Mouse (Mus musculus) bone marrow, adult 2 months (tissue): ENCODE results near the gene Mprip. TPM values are rescaled to one million over a fixed set of nuclear protein-coding genes. Genes with fewer than 3 reads are reported as not detected.

Experiments
- H3K27ac ChIP-seq: fragments of 200-500 bp; 2 replicates; pipeline ENCODE4 v1.5.1; 2012; ENCODE audit warnings: low read depth, mild to moderate bottlenecking, control low read depth, inconsistent platforms, low read length; ENCODE audit not compliant: control insufficient read depth, poor library complexity, insufficient read depth
- H3K4me1 ChIP-seq: fragments of 200-500 bp; 2 replicates; pipeline ENCODE4 v1.6.1; 2011; ENCODE audit warnings: low read length; ENCODE audit not compliant: control insufficient read depth, insufficient read depth
- H3K4me3 ChIP-seq: fragments of 200-500 bp; replicated peaks from 2 replicates; pipeline ENCODE3; 2011; ENCODE audit warnings: mild to moderate bottlenecking, low read depth, low read length, control low read depth; ENCODE audit not compliant: control insufficient read depth
- CTCF ChIP-seq: fragments of 200-500 bp; IDR thresholded peaks from 2 replicates; pipeline ENCODE4 v1.5.1; 2011; ENCODE audit warnings: low read length, control low read depth; ENCODE audit not compliant: control insufficient read depth, insufficient read depth
- POLR2A ChIP-seq: fragments of 200-500 bp; IDR thresholded peaks from 2 replicates; pipeline ENCODE4 v1.6.1; 2011; ENCODE audit warnings: low read depth, mild to moderate bottlenecking, control low read depth, low read length, borderline replicate concordance; ENCODE audit not compliant: control insufficient read depth
- WGBS: fragments of 180-500 bp; shearing (Covaris S2); methylation state at CpG from one replicate; pipeline ENCODE4 v1.1.7; 2018; 5-methylcytosine and 5-hydroxymethylcytosine counted together
- polyA plus RNA-seq: library from polyadenylated mRNA; stranded (reverse); fragments of >200 nt; gene quantifications from 2 replicates; pipeline ENCODE4 v1.2.4, GENCODE M21; 2011; ENCODE audit warnings: low replicate concordance; ENCODE audit not compliant: missing spikeins, insufficient read depth, insufficient read length

Gene Mprip
- polyA plus RNA-seq, 1 experiment: 41.6 TPM

DNA sequence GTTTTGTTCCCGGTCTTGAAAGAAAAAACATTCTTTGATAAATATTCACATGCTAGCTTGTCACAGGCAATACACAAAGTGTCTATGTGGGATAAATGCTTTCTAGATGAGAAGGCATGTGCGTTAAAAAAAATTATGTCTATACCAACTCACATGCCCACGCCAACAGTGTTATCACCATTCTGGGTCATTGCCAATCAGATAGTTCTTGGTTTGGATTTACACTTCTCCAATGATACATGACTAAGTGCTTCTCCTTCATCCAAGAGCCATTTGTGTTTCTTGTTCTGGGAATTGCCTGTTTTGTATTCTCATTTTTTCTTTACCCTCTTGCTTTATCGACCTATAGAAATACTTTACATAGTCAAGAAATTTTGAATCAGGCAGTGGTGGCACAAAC is 29.1 kb upstream of the Mprip start:
- TF ChIP-seq CTCF (no peak), POLR2A (no peak)
- WGBS: 63% methylated on average over 4 of the region's 4 CpGs
- Histone ChIP-seq H3K4me3 (no peak overlapping the region), H3K27ac (no peak overlapping the region), H3K4me1 (peaks cover 1% of the 10 kb centered on the region; the same call in 1 of the 2 replicates)

DNA sequence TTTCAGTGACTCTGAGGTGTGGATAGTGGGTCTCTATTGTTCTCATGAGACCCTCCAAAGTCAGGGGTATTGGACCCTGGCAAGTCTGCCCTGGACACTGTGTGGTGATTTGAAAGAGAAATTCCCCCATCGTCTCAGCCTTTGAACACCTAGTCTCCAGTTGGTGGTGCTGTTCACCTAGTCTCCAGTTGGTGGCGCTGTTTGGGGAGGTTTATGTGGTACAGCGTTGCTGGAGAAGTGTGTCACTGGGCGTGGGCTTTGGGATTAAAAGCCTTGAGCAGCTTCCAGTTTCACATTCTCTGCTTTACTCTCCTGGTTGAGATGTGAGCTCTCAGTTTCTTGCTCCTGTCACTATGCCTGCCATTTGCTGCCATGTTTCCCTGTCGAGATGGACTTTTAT is 28.1 kb upstream of the Mprip start:
- no peak overlapping the region for H3K4me3 ChIP-seq
- H3K27ac ChIP-seq: no peak overlapping the region
- peak; percentile 86 for TF ChIP-seq CTCF
- TF ChIP-seq POLR2A: no peak
- peaks cover 1% of the 10 kb centered on the region; the same call in 1 of the 2 replicates for H3K4me1 ChIP-seq
- WGBS: 14% methylated on average over 5 of the region's 5 CpGs

GRCm38 (mm10) chr11:59634001-59634660 is 27.0 kb upstream of the Mprip start:
- no peaks in the 10 kb centered on the region; the same call in 1 of the 2 replicates for H3K4me1 ChIP-seq
- WGBS: 85% methylated on average over 7 of the region's 7 CpGs
- no peak overlapping the region for H3K4me3 ChIP-seq
- no peak overlapping the region for H3K27ac ChIP-seq
- TF ChIP-seq POLR2A (no peak), CTCF (no peak)

DNA sequence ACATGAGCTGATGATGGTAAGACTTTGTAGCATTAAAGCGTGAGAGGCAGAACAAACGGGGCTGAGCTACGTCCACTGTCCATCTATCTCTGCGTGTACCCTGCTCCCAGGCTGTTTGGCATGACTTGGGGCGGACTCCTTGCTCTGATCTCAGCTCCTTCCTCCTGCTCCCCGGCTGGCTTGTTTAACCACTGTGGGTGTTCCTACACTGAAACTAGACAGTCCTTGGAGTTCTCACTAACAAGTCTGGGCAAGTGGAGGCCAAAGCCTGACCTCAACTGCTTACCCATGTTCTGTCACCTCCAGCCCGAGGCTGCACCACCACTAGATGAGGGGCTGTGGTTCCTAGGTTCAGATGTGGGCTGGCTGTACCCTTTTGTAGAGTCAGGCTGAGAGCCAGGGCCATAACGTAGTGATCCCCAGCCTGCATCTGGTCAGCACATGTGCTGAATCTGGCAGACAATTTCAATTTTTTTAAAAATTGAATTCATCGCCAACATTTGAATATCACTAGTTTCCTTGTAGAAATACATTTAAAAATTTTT is 25.8 kb upstream of the Mprip start:
- TF ChIP-seq POLR2A (no peak), CTCF (no peak)
- WGBS: 74% methylated on average over 9 of the region's 9 CpGs
- H3K4me1 ChIP-seq: no peaks in the 10 kb centered on the region; the same call in 1 of the 2 replicates
- H3K4me3 ChIP-seq: no peak overlapping the region
- no peak overlapping the region for H3K27ac ChIP-seq

GRCm38 (mm10) chr11:59635821-59636694 is 25.0 kb upstream of the Mprip start:
- H3K4me3 ChIP-seq: no peak overlapping the region
- 74% methylated on average over 12 of the region's 12 CpGs for WGBS
- TF ChIP-seq POLR2A (no peak), CTCF (no peak)
- no peak overlapping the region for H3K27ac ChIP-seq
- no peaks in the 10 kb centered on the region; the same call in 1 of the 2 replicates for H3K4me1 ChIP-seq

DNA sequence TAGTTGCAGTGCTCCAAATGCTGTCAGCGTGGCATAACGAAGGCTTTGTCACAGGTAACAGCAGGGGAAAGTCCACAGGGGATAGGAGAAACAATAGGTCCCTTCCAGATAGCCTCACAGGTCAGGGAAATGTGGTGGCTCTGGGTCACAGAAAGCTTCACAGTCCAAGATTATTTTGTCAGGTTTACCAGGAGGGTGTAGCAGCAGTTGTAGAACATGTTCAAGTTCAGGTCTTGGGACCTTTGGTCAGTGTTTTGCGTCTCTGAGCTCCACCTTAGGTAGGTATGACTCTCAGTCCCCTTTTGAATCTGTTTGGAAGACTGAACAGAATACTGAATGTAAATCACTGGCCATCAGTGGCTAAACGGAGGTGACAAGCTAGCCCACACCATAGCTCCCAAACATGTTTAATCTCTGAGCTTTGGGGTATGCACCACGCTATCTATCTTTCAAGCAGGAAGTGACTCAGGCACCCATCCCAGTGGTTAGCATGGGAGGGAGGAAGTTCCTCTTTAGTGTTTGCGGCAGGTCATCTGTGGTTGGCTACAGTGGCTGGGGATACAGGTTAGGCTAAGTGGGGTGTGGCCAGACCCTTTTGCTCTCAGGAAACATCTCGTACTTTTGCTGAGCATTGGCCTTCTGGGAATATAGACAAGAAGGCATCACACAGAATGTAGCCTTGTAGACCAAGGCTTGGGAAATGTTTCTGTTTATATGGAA is 24.2 kb upstream of the Mprip start:
- no peak overlapping the region for H3K4me3 ChIP-seq
- TF ChIP-seq CTCF (no peak), POLR2A (no peak)
- no peak overlapping the region for H3K27ac ChIP-seq
- no peaks in the 10 kb centered on the region; the same call in 1 of the 2 replicates for H3K4me1 ChIP-seq
- WGBS: 25% methylated on average over 7 of the region's 7 CpGs

GRCm38 (mm10) chr11:59639957-59640643 is 21.0 kb upstream of the Mprip start:
- H3K4me1 ChIP-seq: no peaks in the 10 kb centered on the region

More at GRCm38 (mm10) chr11:59639957-59640643, 21.0 kb upstream of the Mprip start:
- WGBS: 85% methylated on average over 4 of the region's 4 CpGs
- Histone ChIP-seq H3K4me3 (no peak overlapping the region), H3K27ac (no peak overlapping the region)
- no peak for TF ChIP-seq CTCF
